Mouse (Mus musculus) midbrain, embryonic 12.5 days (tissue): Measurements from ENCODE around the gene Galnt12. TPM values are rescaled to one million over a fixed set of nuclear protein-coding genes. Genes with fewer than 3 reads are reported as not detected.
A peak's percentile ranks its signal among the peaks of the same experiment; 100 is the strongest.
"Not testable (repeated sequence)": the region's sequence is repeated elsewhere in the genome, so short reads cannot be mapped to it uniquely, and the experiment has no call there.

Experiments
- ATAC-seq: fragments of 200-750 bp; cut with Nextera tagmentation; 2 replicates; pipeline ENCODE4 v1.8.0; 2017; ENCODE audit warnings: low read depth, moderate TSS enrichment, moderate library complexity; ENCODE audit not compliant: low FRiP score
- H3K27ac ChIP-seq: fragments of 300-500 bp; sonication (generic); replicated peaks from 2 replicates; pipeline ENCODE4 v1.5.1; 2016; ENCODE audit warnings: mild to moderate bottlenecking
- H3K27me3 ChIP-seq: fragments of 300-500 bp; sonication (generic); 2 replicates; pipeline ENCODE4 v1.6.1; 2016; ENCODE audit warnings: mild to moderate bottlenecking
- H3K36me3 ChIP-seq: fragments of 300-500 bp; sonication (generic); 2 replicates; pipeline ENCODE4 v1.6.1; 2016
- H3K4me1 ChIP-seq: fragments of 300-500 bp; sonication (generic); 2 replicates; pipeline ENCODE4 v1.6.1; 2016
- H3K4me2 ChIP-seq: fragments of 300-500 bp; sonication (generic); replicated peaks from 2 replicates; pipeline ENCODE4 v1.6.1; 2016; ENCODE audit warnings: mild to moderate bottlenecking, moderate library complexity
- H3K4me3 ChIP-seq: fragments of 300-500 bp; sonication (generic); 2 replicates; pipeline ENCODE4 v1.5.1; 2016; ENCODE audit warnings: mild to moderate bottlenecking
- H3K9ac ChIP-seq: fragments of 300-500 bp; sonication (generic); replicated peaks from 2 replicates; pipeline ENCODE4 v1.6.1; 2016; ENCODE audit warnings: mild to moderate bottlenecking, moderate library complexity
- H3K9me3 ChIP-seq: fragments of 300-500 bp; sonication (generic); 2 replicates; pipeline ENCODE4 v1.6.1; 2016; ENCODE audit warnings: mild to moderate bottlenecking
- WGBS: fragments of 180-500 bp; shearing (Covaris S2); methylation state at CpG from one replicate; pipeline ENCODE4 v1.1.7; 2016; 5-methylcytosine and 5-hydroxymethylcytosine counted together
- polyA plus RNA-seq: library from polyadenylated mRNA; unstranded; fragments of >200 nt; fragmentation: Nextera tagmentation; extraction: Ambion mirVana; gene quantifications from 2 replicates; pipeline ENCODE4 v1.2.1, GENCODE M21; 2016

Gene Galnt12
- polyA plus RNA-seq, result 4.4 and 8.5 TPM in 2 replicates

DNA sequence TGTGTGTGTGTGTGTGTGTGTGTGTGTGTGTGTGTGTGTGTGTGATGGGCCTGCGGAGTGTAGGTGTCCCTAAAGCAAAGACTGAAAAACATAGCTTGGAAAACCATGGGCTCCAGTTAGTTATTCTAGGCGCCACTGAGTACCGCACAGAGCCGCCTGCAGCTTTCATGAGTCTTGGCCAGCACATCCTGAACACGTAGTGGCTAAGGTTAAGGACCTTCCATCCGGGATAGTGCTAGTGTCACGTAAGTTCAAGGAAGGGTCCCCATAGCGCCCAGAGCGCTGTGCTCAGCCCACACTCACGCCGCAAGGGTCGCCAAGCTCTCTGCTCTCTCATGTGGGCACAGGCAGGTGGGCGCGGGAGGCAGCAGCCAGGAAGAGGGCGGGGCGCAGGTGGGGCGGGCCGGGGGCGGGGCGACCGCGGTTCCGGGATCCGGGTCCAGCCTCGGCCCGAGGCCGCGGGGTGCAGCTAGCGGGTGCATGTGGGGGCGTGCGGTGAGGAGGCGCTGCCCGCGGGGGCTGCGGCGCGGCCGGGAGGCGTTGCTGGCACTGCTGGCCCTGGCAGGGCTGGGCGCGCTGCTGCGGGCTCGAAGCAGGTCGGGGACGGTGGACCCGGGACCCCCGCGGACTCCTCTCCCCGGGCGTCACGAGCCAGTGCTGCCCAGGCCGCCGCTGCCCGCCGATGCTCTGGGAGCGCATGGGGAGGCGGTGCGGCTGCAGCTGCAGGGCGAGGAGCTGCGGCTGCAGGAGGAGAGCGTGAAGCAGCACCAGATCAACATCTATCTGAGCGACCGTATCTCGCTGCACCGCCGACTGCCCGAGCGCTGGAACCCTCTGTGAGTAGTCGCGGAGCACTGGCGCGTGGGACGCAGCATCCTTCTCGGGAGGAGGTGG lies at the start of gene Galnt12:
Galnt12 (plus strand) TSS at position 417 of the 894 bp plus-strand sequence.
- Histone ChIP-seq H3K27ac (no peak within 1 kb of the TSS), H3K4me1 (peaks cover 21% of the 10 kb centered on the region), H3K4me2 (peak within 1 kb of the TSS; percentile 100), H3K27me3 (peaks cover 55% of the 10 kb centered on the region), H3K4me3 (peak within 1 kb of the TSS; percentile 75), H3K36me3 (no peaks in the 10 kb centered on the region), H3K9ac (peak within 1 kb of the TSS; percentile 72), H3K9me3 (no peaks in the 10 kb centered on the region)
- WGBS, result 1% methylated on average over 72 of the region's 74 CpGs
- ATAC-seq, result peak; percentile 53

GRCm38 (mm10) chr4:47043866-47044265 lies 47.8 kb upstream of the Galnt12 start:
- Histone ChIP-seq H3K9me3 (no peaks in the 10 kb centered on the region), H3K4me1 (no peaks in the 10 kb centered on the region), H3K4me2 (no peak overlapping the region), H3K9ac (no peak overlapping the region), H3K36me3 (peaks cover 5% of the 10 kb centered on the region; the same call in 1 of the 2 replicates), H3K27me3 (no peaks in the 10 kb centered on the region), H3K27ac (no peak overlapping the region), H3K4me3 (no peak overlapping the region)
- WGBS, result 92% methylated on average over 9 of the region's 9 CpGs
- no peak for ATAC-seq

- Histone ChIP-seq H3K9ac (no peak overlapping the region), H3K4me3 (no peak overlapping the region), H3K27me3 (peaks cover 9% of the 10 kb centered on the region; the same call in 1 of the 2 replicates), H3K9me3 (no peaks in the 10 kb centered on the region), H3K36me3 (no peaks in the 10 kb centered on the region; the same call in 1 of the 2 replicates), H3K4me2 (no peak overlapping the region), H3K27ac (no peak overlapping the region), H3K4me1 (peaks cover 11% of the 10 kb centered on the region)
- WGBS, result 88% methylated on average over 6 of the region's 6 CpGs
- no peak for ATAC-seq
Measured at GRCm38 (mm10) chr4:47046974-47047373, 44.7 kb upstream of the Galnt12 start.

DNA sequence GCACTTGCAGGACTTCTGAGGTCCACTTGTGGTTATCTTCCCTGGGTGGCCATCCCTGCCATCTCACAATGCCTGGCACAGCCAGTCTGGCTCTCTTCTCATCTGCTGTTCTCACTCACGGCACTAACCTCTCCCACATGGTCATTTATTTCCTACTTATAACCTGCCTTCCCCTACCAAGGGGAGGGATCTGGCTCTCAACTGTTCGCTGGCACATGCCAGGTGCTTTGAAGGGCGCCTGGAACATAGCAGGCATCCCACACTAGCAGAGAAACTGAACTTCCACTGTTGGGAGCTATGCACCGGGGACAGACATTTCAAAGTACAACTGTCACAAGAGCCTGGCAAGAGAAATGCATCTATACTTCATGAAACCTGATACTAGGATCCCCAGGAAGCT lies 43.9 kb upstream of the Galnt12 start:
- H3K27ac ChIP-seq, result no peak overlapping the region
- H3K4me3 ChIP-seq, result no peak overlapping the region
- no peaks in the 10 kb centered on the region; the same call in 1 of the 2 replicates for H3K36me3 ChIP-seq
- peaks cover 11% of the 10 kb centered on the region for H3K4me1 ChIP-seq
- no peak overlapping the region for H3K4me2 ChIP-seq
- peaks cover 10% of the 10 kb centered on the region for H3K27me3 ChIP-seq
- WGBS, result 88% methylated on average over 4 of the region's 4 CpGs
- no peak for ATAC-seq
- no peak overlapping the region for H3K9ac ChIP-seq
- no peaks in the 10 kb centered on the region for H3K9me3 ChIP-seq

GRCm38 (mm10) chr4:47049216-47049615 lies 42.5 kb upstream of the Galnt12 start:
- H3K9ac ChIP-seq, result no peak overlapping the region
- H3K27me3 ChIP-seq, result peaks cover 17% of the 10 kb centered on the region
- WGBS, result 93% methylated on average over 16 of the region's 16 CpGs
- no peak overlapping the region for H3K27ac ChIP-seq
- no peak overlapping the region for H3K4me3 ChIP-seq
- no peaks in the 10 kb centered on the region; the same call in 1 of the 2 replicates for H3K36me3 ChIP-seq
- no peaks in the 10 kb centered on the region for H3K9me3 ChIP-seq
- ATAC-seq, result no peak
- no peak overlapping the region for H3K4me2 ChIP-seq
- peaks cover 11% of the 10 kb centered on the region for H3K4me1 ChIP-seq

DNA sequence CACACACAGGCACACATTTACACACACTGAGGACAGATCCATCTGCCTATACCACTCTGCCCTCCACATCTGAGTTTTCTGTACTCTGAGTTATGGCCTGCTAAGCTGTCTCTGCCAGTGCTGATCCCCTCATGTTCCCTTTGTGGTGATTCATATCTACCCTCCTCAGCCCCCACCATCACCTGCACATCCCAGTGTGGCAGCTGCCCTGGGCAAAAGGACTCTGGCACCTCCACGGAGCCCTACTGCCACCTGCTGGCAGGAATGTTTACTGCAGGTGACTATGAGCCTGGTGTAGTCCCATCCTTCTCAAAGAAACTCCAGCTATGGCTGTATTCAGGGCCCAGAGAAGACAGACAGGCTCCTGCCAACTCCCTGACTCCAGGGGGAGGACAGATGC lies 41.5 kb upstream of the Galnt12 start:
- peak overlapping the region; percentile 42; the same call in 1 of the 2 replicates for H3K27ac ChIP-seq
- no peak overlapping the region for H3K9ac ChIP-seq
- WGBS, result 0% methylated on average over 1 of the region's 1 CpGs
- no peak overlapping the region for H3K4me2 ChIP-seq
- no peaks in the 10 kb centered on the region; the same call in 1 of the 2 replicates for H3K36me3 ChIP-seq
- ATAC-seq, result peak; percentile 68
- no peak overlapping the region for H3K4me3 ChIP-seq
- peaks cover 11% of the 10 kb centered on the region for H3K4me1 ChIP-seq
- H3K9me3 ChIP-seq, result no peaks in the 10 kb centered on the region
- peaks cover 21% of the 10 kb centered on the region for H3K27me3 ChIP-seq

DNA sequence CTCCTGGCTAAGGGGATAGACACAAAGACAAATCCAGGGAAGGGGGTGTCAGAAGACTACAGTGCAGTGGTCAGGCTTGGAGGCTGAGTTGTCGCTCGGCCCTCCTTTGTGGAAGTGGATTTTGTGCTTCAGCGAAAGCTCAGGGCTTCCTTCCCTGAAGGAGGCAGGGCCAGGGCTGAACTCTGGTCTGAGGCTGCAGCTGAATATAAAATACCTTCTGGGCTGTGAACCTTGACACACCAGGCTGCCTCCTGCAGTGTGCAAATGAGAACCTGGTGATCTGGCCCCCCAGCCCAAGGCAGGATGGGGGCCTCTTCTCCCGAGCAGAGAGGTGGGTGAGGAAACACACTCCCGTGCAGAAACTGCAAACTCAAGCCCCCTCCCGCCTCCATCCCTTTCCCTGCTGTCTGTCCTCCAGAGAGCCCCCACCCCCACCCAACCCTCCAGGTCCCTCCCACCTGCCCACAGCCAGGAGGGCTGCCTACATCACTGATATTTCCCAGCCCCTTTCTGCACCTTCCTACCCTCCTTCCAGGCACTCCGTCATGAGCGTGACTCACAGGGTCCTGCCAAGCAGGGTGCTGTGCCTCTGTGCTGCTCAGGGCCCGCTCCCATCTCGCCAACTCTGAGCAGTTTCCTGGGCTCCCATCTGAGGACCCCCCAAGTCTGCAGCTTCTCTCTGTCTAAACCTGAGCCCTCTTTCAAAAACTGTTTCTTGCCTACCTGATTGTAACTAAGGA lies 40.9 kb upstream of the Galnt12 start:
- Histone ChIP-seq H3K27ac (peak overlapping the region; percentile 42; the same call in 1 of the 2 replicates), H3K9me3 (0 out of 2 replicates have a peak, but pooled peaks cover 3% of the 10 kb centered on the region), H3K9ac (no peak overlapping the region; the same call in 1 of the 2 replicates), H3K36me3 (no peaks in the 10 kb centered on the region; the same call in 1 of the 2 replicates), H3K4me3 (no peak overlapping the region), H3K27me3 (peaks cover 28% of the 10 kb centered on the region), H3K4me1 (peaks cover 11% of the 10 kb centered on the region), H3K4me2 (no peak overlapping the region)
- WGBS, result 16% methylated on average over 10 of the region's 10 CpGs
- peak; percentile 24; the same call in 1 of the 2 replicates for ATAC-seq

GRCm38 (mm10) chr4:47051905-47052304 lies 39.8 kb upstream of the Galnt12 start:
- no peak overlapping the region for H3K4me3 ChIP-seq
- no peak overlapping the region for H3K9ac ChIP-seq
- peaks cover 17% of the 10 kb centered on the region for H3K4me1 ChIP-seq
- ATAC-seq, result no peak
- no peak overlapping the region for H3K4me2 ChIP-seq
- H3K36me3 ChIP-seq, result no peaks in the 10 kb centered on the region; the same call in 1 of the 2 replicates
- no peak overlapping the region for H3K27ac ChIP-seq
- WGBS, result 85% methylated on average over 9 of the region's 9 CpGs
- H3K9me3 ChIP-seq, result 0 out of 2 replicates have a peak, but pooled peaks cover 3% of the 10 kb centered on the region
- peaks cover 33% of the 10 kb centered on the region for H3K27me3 ChIP-seq

DNA sequence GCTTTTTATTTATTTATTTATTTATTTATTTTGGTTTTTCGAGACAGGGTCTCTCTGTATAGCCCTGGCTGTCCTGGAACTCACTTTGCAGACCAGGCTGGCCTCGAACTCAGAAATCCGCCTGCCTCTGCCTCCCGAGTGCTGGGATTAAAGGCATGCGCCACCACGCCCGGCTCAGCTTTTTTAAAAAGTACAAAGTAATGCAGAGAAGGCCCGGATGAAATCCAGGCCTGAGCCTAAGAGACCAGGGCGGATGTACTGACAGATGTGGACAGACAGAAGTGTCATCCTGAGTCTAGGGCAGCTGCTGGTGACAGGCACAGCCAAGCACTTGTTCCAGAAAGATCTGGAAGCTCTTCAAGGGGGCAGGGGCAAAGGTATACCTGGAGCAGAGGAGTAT lies 36.5 kb upstream of the Galnt12 start:
- WGBS, result 95% methylated on average over 9 of the region's 9 CpGs
- not testable (repeated sequence) for H3K4me2 ChIP-seq, H3K36me3 ChIP-seq, H3K4me3 ChIP-seq, H3K9me3 ChIP-seq, ATAC-seq, H3K27ac ChIP-seq, H3K9ac ChIP-seq
- Histone ChIP-seq H3K27me3 (peaks cover 40% of the 10 kb centered on the region), H3K4me1 (peaks cover 21% of the 10 kb centered on the region)

- no peaks in the 10 kb centered on the region for H3K36me3 ChIP-seq
- no peak overlapping the region for H3K4me3 ChIP-seq
- H3K27ac ChIP-seq, result no peak overlapping the region
- no peak overlapping the region for H3K9ac ChIP-seq
- H3K27me3 ChIP-seq, result peaks cover 38% of the 10 kb centered on the region
- WGBS, result 99% methylated on average over 6 of the region's 6 CpGs
- H3K4me2 ChIP-seq, result no peak overlapping the region; the same call in 1 of the 2 replicates
- ATAC-seq, result no peak
- 0 out of 2 replicates have a peak, but pooled peaks cover 3% of the 10 kb centered on the region for H3K9me3 ChIP-seq
- H3K4me1 ChIP-seq, result peaks cover 16% of the 10 kb centered on the region
Measured at GRCm38 (mm10) chr4:47055570-47056080, 36.1 kb upstream of the Galnt12 start.

GRCm38 (mm10) chr4:47056791-47057509 lies 34.8 kb upstream of the Galnt12 start, which contains the start of gene Anks6:
Gene Anks6, minus strand, starts transcription at chr4:47057427.
- WGBS, result under 1% methylated on average over 40 of the region's 86 CpGs

More at GRCm38 (mm10) chr4:47056791-47057509, 34.8 kb upstream of the Galnt12 start, which contains the start of gene Anks6:
- H3K4me1 ChIP-seq, result peaks cover 10% of the 10 kb centered on the region; the same call in 1 of the 2 replicates
- H3K4me2 ChIP-seq, result peak within 1 kb of the TSS; percentile 70
- H3K27me3 ChIP-seq, result peaks cover 30% of the 10 kb centered on the region
- peak within 1 kb of the TSS; percentile 78 for H3K4me3 ChIP-seq
- peak; percentile 94 for ATAC-seq
- peak within 1 kb of the TSS; percentile 84 for H3K9ac ChIP-seq
- no peaks in the 10 kb centered on the region for H3K36me3 ChIP-seq
- peak within 1 kb of the TSS; percentile 77 for H3K27ac ChIP-seq
- H3K9me3 ChIP-seq, result 0 out of 2 replicates have a peak, but pooled peaks cover 3% of the 10 kb centered on the region
